Mouse (Mus musculus): ENCODE results near the gene Grb10. TPM values are rescaled to one million over a fixed set of nuclear protein-coding genes. Genes with fewer than 3 reads are reported as not detected.

The Grb10 gene
- polyA plus RNA-seq, 1 experiment: 5.8 TPM

DNA sequence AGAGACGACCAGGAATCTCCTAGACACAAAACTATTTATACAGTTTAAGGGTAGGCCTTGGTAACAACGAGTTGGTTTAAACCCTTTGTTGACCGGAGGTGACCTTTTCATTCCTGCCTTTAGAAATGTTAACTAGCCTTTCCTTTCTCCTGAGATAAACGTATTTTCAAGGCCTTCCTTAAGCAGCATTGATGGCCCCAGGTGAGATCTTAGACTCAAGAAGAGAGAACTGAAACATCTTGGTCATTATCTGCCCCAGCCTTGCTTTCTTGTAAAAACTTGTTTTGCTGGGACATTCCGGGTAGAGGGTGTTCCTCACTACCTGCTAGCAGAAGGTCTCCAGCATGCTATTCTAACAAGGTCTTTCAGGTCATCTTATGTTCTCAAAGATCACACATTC lies 133.5 kb downstream of the Grb10 start:
- 90% methylated on average over 5 of the region's 5 CpGs for WGBS
- no peaks in the 10 kb centered on the region for H3K36me3 ChIP-seq (ENCODE audit: control insufficient read depth, insufficient read depth, low read length)
- TF ChIP-seq POLR2A (IDR thresholded peaks at IDR 0.05; ENCODE audit: control insufficient read depth, extremely low read depth, insufficient read depth, low read length, poor library complexity) (no peak), CTCF (IDR thresholded peaks at IDR 0.05; ENCODE audit: borderline replicate concordance, control insufficient read depth, extremely low read depth, insufficient read depth, low read length, poor library complexity) (no peak)

DNA sequence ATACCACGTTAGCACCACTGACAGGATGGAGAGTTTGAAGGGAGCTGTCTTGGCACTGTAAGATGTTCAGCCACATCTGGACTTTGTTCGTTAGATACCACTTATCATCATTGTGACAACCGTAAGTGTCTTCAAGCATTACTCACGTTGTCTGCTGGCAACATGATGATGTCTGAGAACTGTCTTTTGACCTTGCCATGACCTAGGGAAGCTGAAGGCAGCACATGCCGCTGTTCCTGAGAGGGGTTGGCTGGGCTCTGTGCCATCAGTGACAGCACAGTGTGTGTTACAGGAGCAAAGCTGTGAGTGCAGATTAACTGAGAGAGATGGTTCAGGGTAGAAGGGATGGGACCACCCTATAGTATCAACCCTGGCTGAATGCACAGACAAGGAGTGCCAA lies 137.0 kb downstream of the Grb10 start:
- 90% methylated on average over 5 of the region's 5 CpGs for WGBS
- DNase-seq: no peak
- Histone ChIP-seq H3K4me1 (replicated peaks; ENCODE audit: control insufficient read depth, insufficient read depth, low read length) (no peaks in the 10 kb centered on the region), H3K27ac (ENCODE audit: control insufficient read depth, insufficient read depth, low read length) (no peak overlapping the region), H3K36me3 (ENCODE audit: control insufficient read depth, insufficient read depth, low read length) (no peaks in the 10 kb centered on the region), H3K4me3 (ENCODE audit: control insufficient read depth, insufficient read depth, low read length) (no peak overlapping the region), H3K27me3 (ENCODE audit: control insufficient read depth, insufficient read depth, low read length) (no peaks in the 10 kb centered on the region)
- TF ChIP-seq POLR2A (IDR thresholded peaks at IDR 0.05; ENCODE audit: control insufficient read depth, extremely low read depth, insufficient read depth, low read length, poor library complexity) (no peak), CTCF (IDR thresholded peaks at IDR 0.05; ENCODE audit: borderline replicate concordance, control insufficient read depth, extremely low read depth, insufficient read depth, low read length, poor library complexity) (no peak)

More for the DNA sequence above, 133.5 kb downstream of the Grb10 start:
- no peak for DNase-seq
- no peaks in the 10 kb centered on the region; the same call in 1 of the 2 replicates for H3K4me1 ChIP-seq (replicated peaks; ENCODE audit: control insufficient read depth, insufficient read depth, low read length)
- H3K27me3 ChIP-seq (ENCODE audit: control insufficient read depth, insufficient read depth, low read length): no peaks in the 10 kb centered on the region
- H3K4me3 ChIP-seq (ENCODE audit: control insufficient read depth, insufficient read depth, low read length): no peak overlapping the region
- H3K27ac ChIP-seq (ENCODE audit: control insufficient read depth, insufficient read depth, low read length): no peak overlapping the region

DNA sequence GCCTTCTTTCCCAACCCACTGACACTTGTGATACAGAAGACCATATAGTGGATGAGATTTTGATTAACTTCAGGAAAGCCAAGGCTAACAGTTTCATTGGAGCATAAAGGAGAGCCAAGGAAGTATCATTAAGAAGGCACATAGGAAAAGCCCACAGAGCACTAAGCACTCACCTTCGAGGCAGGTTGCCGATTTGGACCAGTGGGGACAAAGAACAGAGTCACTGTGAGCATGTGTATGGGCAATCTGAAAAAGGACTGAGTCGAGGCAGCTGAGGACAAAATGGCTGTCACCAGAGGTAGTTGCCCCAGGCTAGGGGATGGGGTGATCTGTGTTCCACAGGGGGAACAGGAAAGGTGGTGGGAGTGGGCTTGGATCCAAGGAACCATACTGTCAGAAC lies 140.0 kb downstream of the Grb10 start:
- H3K36me3 ChIP-seq (ENCODE audit: control insufficient read depth, insufficient read depth, low read length): no peaks in the 10 kb centered on the region
- H3K4me3 ChIP-seq (ENCODE audit: control insufficient read depth, insufficient read depth, low read length): no peak overlapping the region
- no peaks in the 10 kb centered on the region for H3K4me1 ChIP-seq (replicated peaks; ENCODE audit: control insufficient read depth, insufficient read depth, low read length)
- H3K27ac ChIP-seq (ENCODE audit: control insufficient read depth, insufficient read depth, low read length): no peak overlapping the region
- WGBS: 96% methylated on average over 3 of the region's 3 CpGs
- DNase-seq: no peak
- H3K27me3 ChIP-seq (ENCODE audit: control insufficient read depth, insufficient read depth, low read length): no peaks in the 10 kb centered on the region
- no peak for TF ChIP-seq POLR2A (IDR thresholded peaks at IDR 0.05; ENCODE audit: control insufficient read depth, extremely low read depth, insufficient read depth, low read length, poor library complexity)
- no peak for TF ChIP-seq CTCF (IDR thresholded peaks at IDR 0.05; ENCODE audit: borderline replicate concordance, control insufficient read depth, extremely low read depth, insufficient read depth, low read length, poor library complexity)

DNA sequence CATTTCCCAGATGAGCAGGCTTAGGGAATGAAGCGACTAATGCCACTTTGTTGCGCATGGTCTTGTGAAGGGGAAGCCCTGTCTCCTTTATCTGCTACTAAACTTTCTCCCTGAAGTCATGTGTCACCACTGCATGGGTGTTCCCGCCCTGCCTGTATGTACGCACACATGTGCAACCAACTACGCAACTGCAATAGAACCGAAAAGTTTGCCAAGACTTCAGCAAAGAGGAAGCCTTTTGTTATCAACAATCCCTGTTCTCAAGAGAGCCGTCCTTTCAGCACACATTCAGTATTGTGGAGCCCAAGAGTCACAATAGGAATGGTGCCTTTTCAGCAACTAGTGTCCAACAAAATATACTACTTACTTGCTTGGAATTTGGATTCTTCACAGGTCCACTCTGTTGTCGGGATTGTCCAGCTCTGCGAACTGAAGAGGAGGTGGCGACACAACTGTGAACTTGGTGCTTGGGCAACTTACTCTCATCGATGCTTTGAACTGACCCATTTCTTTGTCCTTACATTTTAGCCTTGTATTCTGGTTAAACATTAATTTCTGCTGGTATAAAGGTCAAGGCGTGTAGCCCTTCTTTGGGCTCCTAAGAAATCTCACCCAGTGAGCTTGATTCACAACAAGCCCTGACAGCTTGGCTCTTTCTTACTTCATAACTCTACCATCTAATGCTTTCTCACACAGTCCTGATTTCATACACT lies 140.7 kb downstream of the Grb10 start, which contains the start of gene Ddc:
Gene Ddc (minus strand): TSS at position 500 of the 713 bp plus-strand sequence.
- DNase-seq: no peak
- TF ChIP-seq CTCF (IDR thresholded peaks at IDR 0.05; ENCODE audit: borderline replicate concordance, control insufficient read depth, extremely low read depth, insufficient read depth, low read length, poor library complexity): no peak
- no peak for TF ChIP-seq POLR2A (IDR thresholded peaks at IDR 0.05; ENCODE audit: control insufficient read depth, extremely low read depth, insufficient read depth, low read length, poor library complexity)
- H3K27ac ChIP-seq (ENCODE audit: control insufficient read depth, insufficient read depth, low read length): no peak within 1 kb of the TSS
- H3K4me1 ChIP-seq (replicated peaks; ENCODE audit: control insufficient read depth, insufficient read depth, low read length): no peaks in the 10 kb centered on the region
- no peaks in the 10 kb centered on the region for H3K36me3 ChIP-seq (ENCODE audit: control insufficient read depth, insufficient read depth, low read length)
- H3K4me3 ChIP-seq (ENCODE audit: control insufficient read depth, insufficient read depth, low read length): no peak within 1 kb of the TSS
- WGBS: 97% methylated on average over 12 of the region's 12 CpGs
- H3K27me3 ChIP-seq (ENCODE audit: control insufficient read depth, insufficient read depth, low read length): no peaks in the 10 kb centered on the region

DNA sequence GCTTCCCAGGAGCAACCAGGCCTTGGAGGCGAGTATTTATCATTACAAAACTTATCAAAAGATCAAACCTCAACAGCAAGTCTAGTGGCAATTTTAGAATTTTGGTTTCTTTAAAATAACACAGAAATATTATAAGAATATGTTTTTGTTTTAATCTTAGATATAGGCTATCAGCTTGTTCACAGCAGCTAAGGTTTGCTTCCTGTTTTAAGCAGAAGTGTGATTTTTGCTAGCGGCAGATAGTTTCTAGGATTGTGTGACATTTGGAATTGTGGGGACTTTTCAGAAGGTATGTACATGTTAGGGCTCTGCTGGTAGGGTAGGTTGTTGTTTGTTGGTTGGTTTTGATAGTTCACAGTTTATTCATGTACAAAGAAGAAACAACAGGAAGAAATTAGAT lies 143.0 kb downstream of the Grb10 start:
- H3K4me3 ChIP-seq (ENCODE audit: control insufficient read depth, insufficient read depth, low read length): no peak overlapping the region
- no peak overlapping the region for H3K27ac ChIP-seq (ENCODE audit: control insufficient read depth, insufficient read depth, low read length)
- TF ChIP-seq POLR2A (IDR thresholded peaks at IDR 0.05; ENCODE audit: control insufficient read depth, extremely low read depth, insufficient read depth, low read length, poor library complexity) (no peak), CTCF (IDR thresholded peaks at IDR 0.05; ENCODE audit: borderline replicate concordance, control insufficient read depth, extremely low read depth, insufficient read depth, low read length, poor library complexity) (no peak)
- DNase-seq: no peak
- 85% methylated on average over 2 of the region's 2 CpGs for WGBS
- no peaks in the 10 kb centered on the region for H3K36me3 ChIP-seq (ENCODE audit: control insufficient read depth, insufficient read depth, low read length)
- H3K4me1 ChIP-seq (replicated peaks; ENCODE audit: control insufficient read depth, insufficient read depth, low read length): no peaks in the 10 kb centered on the region
- no peaks in the 10 kb centered on the region for H3K27me3 ChIP-seq (ENCODE audit: control insufficient read depth, insufficient read depth, low read length)

DNA sequence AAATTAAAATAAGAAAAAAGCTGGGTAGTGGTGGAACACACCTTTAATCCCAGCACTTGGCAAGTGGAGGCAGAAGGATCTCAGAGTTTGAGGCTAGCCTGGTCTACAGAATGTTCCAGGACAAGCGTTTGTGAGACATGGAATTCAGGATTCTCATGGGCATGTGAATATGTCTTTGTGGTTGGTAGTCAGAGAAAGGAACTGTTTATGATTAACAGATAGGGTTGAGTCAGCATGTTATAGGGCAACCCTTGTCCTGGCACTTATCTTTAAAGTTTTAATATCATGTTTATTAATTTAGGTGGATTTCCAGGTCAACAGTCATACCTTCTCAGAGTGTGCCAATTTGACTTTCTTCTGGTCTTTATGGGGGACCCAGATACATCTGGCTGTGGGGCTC lies 144.7 kb downstream of the Grb10 start:
- Histone ChIP-seq H3K36me3 (ENCODE audit: control insufficient read depth, insufficient read depth, low read length) (no peaks in the 10 kb centered on the region), H3K27me3 (ENCODE audit: control insufficient read depth, insufficient read depth, low read length) (no peaks in the 10 kb centered on the region), H3K4me1 (replicated peaks; ENCODE audit: control insufficient read depth, insufficient read depth, low read length) (no peaks in the 10 kb centered on the region), H3K27ac (ENCODE audit: control insufficient read depth, insufficient read depth, low read length) (no peak overlapping the region), H3K4me3 (ENCODE audit: control insufficient read depth, insufficient read depth, low read length) (no peak overlapping the region)
- WGBS: 95% methylated on average over 1 of the region's 1 CpGs
- no peak for DNase-seq
- TF ChIP-seq CTCF (IDR thresholded peaks at IDR 0.05; ENCODE audit: borderline replicate concordance, control insufficient read depth, extremely low read depth, insufficient read depth, low read length, poor library complexity) (no peak), POLR2A (IDR thresholded peaks at IDR 0.05; ENCODE audit: control insufficient read depth, extremely low read depth, insufficient read depth, low read length, poor library complexity) (no peak)

Data from thymus, adult 2 months (tissue).